Mouse (Mus musculus): ENCODE results near the gene Ocm. TPM values are rescaled to one million over a fixed set of nuclear protein-coding genes. Genes with fewer than 3 reads are reported as not detected.

Gene Ocm
- total RNA-seq, 2 experiments from 2014 or later, result 2.6 to 3.2 TPM

Other genes with a start within 250 kb of the Ocm start
- 10 to 100 TPM; 45.9 TPM for gene Eif2ak1, start 208.9 kb downstream of the Ocm start, total RNA-seq (2021)
- gene Ankrd61, start 129.0 kb downstream of the Ocm start, total RNA-seq (2021), result not detected
- gene Aimp2, start 116.8 kb downstream of the Ocm start, total RNA-seq (2021), result 10 to 100 TPM; 36.6 to 39.0 TPM
- 10 to 100 TPM; 15.0 to 15.3 TPM for gene Pms2, start 116.7 kb downstream of the Ocm start, total RNA-seq (2021)
- 1 to 10 TPM; 1.7 to 2.6 TPM for gene Gm42421, start 98.5 kb downstream of the Ocm start, total RNA-seq (2021)
- gene Rsph10b, start 93.6 kb downstream of the Ocm start, total RNA-seq (2021), result 1 to 10 TPM; 4.2 to 5.5 TPM
- gene Ccz1, start 11.8 kb downstream of the Ocm start, total RNA-seq (2021), result 10 to 100 TPM; 38.7 to 42.6 TPM
- 100 to 1,000 TPM; 163 to 171 TPM for gene Lmtk2, start 73.8 kb upstream of the Ocm start, total RNA-seq (2021)
- under 1 TPM; 0.25 to 0.30 TPM for gene Bhlha15, start 163.6 kb upstream of the Ocm start, total RNA-seq (2021)
- 10 to 100 TPM; 86.6 to 87.7 TPM for gene Tecpr1, start 196.9 kb upstream of the Ocm start, total RNA-seq (2021)
- gene Bri3, start 217.8 kb upstream of the Ocm start, total RNA-seq (2021), result 10 to 100 TPM; 64.0 to 65.8 TPM

Data from left cerebral cortex, postnatal 25 days (tissue).